Mouse (Mus musculus): ENCODE results near the gene Ngb.

Ngb gene

DNA sequence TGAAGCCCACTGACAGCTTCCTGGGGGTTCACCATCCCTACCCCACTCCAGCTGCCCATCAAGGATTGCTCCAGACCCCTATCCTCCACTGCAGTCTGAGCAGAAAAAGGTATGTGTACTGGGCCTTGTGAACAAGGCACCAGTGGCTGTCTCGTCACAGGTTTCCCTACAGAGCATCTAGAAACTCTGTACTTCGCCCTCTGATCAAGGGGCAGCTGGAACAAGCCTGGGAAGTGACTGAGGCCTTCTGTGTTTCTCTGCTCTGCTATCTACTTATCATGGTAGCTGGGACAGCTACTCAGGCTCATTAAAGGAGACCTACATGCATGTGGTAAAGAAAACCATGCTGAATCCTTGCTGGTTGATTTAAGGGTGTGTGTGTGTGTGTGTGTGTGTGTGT, 12.6 kb downstream of the Ngb start:
- DNase-seq = no peak

DNA sequence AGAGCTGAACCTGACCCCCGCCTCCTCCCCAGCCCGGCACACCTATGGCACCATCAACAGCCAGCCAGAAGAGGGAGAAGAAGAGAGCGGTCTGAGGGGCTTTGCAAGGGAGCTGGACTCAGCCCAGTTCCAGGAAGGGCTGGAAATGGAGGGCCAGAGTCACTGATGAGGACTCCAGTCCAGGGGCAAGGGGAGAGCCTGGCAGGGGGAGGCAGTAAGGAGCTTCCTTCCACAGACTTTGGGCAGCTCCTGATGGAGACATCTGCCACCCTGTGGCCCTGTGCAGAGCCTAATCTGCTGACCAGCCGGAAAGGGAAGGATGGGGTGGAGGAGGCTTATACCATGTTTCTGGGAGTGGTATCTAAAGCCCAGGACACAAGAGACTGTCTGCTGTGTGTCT, 13.1 kb downstream of the Ngb start:
- no peak for DNase-seq

DNA sequence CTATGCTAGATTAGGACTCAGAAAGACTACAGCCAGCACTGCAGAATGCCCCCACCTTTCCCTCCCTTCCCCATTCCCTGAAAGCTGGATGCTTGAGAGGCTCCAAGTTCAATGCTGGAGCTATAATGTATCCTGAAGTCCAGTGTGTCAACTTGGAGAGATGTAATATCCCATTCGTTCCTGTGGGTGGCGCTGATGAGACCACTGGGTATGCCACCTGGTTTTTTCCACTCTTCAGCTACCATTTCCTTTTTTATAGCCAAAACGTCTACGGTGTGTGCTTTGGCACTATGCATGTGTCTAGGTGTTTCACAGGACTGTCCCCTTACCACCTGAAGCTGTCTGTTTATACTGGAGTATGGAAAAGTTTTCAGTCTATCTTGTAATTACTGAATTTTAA, 14.0 kb downstream of the Ngb start:
- DNase-seq = no peak

DNA sequence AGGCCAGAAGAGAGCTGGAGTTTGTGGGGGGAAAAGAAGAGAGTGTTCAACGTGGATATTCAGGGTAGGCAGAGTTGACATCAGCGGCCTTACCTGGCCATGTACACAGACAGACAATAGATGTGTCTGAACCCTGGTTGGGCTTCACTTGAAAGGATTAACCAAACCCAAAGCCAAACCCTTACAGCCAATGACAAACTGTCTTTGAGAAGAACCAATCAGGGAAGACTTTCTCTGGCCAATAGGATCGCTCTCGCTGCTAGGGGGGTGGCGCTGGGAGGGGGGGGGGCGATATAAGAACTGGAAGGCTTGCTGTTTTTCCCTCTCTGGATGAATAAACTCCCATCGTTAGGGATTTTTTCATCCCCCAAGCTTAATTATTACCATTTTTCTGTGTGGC, 15.1 kb downstream of the Ngb start:
- DNase-seq = no peak

DNA sequence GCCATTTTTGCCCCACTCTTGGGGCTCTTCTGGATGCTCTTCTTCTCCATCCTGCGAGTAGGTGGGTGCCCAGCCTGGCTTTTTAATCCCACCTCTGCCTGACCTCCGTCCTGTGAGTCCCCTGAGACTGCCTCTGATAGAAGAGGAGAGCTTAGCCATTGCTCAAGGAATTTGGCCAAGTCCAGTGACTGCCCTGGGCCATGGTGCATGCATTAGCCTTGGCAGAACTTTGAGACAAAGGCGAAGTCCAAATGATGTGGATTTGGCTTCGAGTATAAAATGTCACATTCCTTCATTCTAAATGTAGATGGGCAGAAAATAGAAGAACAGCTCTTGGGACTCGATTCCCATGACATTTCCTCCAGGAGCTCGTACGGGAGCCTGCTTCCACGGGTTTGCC, 19.5 kb downstream of the Ngb start:
- no peak for DNase-seq

DNA sequence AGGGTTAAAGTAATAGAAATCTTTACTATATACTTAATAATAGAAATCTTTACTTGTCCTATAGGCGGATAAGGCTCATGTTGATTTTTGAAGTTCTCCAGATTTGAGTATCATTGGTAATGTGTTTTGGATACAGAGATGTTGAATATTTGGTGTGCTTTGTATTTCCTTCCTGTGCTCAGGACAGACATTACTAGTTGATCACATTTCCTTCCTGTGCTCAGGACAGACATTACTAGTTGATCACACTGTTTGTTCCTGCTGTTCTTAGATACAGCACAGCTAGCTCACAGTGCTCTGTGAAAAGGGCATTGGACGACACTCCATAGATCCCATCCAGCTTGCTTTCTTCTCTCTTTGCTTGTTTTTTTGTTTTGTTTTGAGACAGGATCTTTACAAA, 25.7 kb downstream of the Ngb start:
- DNase-seq = no peak

DNA sequence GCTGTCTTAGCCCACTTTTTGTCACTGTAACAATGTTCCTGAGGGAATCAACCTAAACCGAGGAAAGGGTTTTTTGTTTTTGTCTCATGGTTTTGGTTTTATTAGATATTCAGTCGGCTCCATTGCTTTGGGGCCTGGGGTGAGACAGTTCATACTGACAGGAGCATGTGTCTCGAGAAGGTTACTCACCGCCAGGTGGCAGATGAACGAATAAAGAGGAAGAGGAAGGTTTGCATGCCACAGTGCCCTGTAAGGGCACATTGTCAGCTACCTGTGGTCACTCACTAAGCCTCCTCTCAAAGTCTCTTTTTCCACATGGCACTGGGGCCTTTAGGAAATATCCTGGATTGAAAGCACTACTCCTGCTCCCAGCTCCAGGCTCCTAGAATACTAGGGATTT, 31.8 kb downstream of the Ngb start:
- no peak for DNase-seq

DNA sequence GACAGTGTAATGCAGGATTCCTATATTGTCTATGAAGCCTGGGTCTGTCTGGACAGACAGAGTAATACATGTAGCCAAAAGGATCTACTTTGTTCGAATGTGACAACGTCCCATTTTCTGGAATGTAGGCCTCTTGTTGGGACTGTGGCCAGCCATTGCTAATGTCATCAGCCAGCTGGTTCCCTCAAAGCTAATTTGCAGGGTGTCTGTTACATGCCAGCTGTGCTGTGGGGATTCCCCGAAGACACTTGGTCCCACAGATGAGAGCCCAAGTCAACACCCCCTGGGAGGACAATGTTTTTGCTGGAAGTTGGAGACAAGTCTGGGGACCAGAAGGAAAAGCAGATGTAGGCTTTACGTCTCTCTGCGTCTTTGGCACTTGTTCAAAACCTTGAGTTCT, 35.9 kb downstream of the Ngb start:
- DNase-seq = no peak

DNA sequence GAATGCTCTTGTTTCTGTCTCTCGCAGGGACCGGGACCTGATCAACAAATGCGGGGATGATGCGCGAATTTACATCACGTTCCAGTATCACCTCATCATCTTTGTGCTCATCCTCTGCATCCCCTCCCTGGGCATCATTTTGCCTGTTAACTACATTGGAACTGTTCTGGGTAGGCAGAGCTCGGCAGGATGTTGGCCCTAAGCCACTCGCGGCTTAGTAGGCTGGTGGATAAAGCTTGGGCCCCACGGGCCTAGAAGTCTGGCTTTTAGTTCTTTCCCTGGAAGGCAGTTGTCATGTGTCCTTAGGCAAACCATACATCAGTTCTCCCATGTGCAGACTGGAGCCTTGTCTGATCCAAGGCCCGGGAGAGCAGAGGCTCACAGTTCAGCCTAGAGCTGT, 36.9 kb downstream of the Ngb start:
- no peak for DNase-seq

DNA sequence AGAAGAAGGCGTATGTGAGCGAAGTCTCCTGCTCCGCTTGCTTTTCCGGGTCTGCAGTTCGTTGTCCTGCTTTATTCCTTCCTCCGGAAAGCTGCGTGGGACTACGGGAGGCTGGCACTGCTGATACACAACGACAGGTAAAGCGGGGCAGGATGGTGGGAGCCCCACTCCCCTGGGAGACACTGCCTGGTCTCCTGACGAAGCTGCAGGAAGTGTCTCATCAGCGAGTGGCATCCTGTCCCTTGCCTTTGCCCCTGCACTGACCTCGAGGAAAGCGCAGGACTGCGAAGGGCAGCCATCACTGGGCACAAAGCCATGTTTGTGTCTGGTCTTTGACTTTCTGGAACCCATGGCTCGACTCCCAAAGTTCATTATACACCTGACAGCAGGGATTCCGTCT, 45.3 kb downstream of the Ngb start:
- no peak for DNase-seq

DNA sequence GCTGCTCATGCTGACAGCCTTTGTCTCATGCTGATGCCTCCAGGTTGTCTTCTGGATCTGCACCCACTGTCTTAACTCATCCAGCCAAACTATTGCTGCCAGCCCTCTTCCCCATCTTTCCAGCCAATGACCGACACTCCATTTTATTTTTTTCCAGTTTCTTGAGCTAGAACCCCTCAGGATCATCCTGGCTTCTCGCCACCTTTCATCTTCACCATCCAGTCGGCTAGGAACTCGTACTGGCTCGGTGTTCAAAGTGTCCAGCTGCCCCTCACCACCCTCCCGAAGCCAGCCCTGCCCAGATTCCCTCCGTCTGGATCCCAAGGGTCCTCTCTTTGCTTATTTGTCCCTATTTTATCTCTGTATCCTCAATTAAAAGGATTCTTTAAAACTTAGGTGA, 47.5 kb downstream of the Ngb start:
- no peak for DNase-seq

DNA sequence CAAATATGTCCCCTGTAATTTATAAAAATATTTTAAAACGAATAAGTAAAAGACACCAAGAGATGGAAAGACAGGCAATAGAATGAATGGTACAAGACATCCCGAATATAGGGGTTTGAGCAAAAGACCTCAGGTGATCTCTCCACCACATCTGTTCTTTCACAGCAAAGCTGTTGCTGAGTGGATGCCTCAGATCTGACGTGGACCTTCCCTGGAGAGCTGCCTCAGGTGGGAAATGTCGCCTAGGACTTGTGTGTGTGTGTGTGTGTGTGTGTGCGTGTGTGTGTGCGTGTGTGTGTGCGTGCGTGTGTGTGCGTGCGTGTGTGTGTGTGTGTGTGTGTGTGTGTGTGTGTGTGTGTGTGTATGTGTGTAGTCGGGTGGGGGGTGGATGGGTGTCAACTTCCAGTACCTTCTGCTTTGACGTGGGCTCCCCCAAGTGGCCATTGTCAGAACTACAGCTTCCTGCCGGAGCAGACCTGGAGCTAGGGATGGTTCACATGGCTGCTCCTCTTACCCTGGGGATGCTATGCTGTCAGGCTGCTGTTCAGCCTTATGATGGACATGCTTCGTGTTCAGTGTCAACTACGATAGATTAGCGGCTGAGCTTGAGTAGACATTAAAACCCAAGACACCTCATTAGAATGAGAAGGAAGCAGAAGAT, 49.5 kb downstream of the Ngb start:
- peak; percentile 87 for DNase-seq

DNA sequence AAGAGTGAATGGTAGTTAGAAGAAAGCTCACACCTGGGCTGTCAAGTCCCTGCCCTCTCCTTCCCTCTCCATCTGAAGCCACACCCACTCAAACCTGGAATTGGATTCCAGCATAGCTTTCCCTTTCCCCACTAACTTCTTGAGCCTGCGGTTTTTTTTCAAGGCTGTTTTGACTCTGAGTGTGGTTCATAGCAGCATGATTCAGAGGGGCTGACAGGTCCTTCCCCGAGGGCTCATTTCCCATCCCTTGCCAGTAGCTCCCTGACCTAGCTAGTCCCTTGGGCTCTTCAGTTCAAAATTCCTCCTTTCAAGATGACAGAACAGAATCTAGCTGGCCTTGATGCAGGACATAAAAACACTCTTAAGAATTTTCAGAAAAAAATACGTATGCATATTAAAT, 54.8 kb downstream of the Ngb start:
- no peak for DNase-seq

Data from right cerebral cortex, postnatal 25 days (tissue).